Mouse (Mus musculus): Measurements from ENCODE around the gene Sept11. TPM values are rescaled to one million over a fixed set of nuclear protein-coding genes. Genes with fewer than 3 reads are reported as not detected.

Gene Sept11
- total RNA-seq, 2 experiments from 2014 or later = 107 to 115 TPM

DNA sequence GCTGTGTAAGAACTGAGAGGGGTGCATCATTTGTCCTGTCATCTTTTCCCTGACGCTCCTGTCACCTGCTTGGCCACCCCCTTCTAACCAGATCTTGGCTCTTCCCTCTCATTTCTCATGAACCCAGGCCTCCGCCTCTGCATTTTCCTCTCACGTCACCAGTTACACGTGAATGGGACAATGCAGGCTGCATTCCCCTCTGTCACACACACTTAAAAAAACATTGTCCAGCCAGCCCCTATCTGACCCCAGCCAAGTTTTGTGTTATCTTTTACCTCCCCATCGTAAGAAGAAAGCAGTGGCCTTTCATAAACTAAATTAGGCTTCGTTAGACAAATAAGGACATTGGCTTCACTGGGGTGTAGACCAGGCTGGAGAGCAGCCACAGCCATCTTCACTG is 79.3 kb downstream of the Sept11 start:
- no peak for TF ChIP-seq CTCF (conservative IDR thresholded peaks at IDR 0.05)
- Histone ChIP-seq H3K4me3 (no peak overlapping the region), H3K27ac (no peak overlapping the region)
- DNase-seq (ENCODE audit: low spot score in 2 of 2) = no peak

DNA sequence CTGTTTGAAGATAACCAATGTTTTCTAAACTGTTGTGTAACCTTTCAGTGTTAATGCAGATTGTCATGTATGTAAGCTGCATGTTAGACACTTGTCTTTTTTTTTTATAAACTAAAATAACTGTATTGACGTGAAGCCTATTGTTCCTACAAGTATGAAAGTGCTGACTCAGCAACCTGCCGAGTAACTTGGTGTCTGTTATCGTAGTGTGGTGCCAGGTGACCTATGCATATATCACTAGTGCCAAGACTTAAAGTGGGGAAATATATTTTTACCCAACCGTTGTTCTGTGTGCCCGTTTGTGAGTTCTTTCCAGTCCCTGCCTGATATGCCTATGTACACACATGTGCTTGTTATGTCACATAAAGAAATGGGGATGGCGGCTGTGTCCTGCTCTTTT is 81.4 kb downstream of the Sept11 start:
- no peak for TF ChIP-seq CTCF (conservative IDR thresholded peaks at IDR 0.05)
- Histone ChIP-seq H3K4me3 (no peak overlapping the region), H3K27ac (no peak overlapping the region)
- no peak for DNase-seq (ENCODE audit: low spot score in 2 of 2)

DNA sequence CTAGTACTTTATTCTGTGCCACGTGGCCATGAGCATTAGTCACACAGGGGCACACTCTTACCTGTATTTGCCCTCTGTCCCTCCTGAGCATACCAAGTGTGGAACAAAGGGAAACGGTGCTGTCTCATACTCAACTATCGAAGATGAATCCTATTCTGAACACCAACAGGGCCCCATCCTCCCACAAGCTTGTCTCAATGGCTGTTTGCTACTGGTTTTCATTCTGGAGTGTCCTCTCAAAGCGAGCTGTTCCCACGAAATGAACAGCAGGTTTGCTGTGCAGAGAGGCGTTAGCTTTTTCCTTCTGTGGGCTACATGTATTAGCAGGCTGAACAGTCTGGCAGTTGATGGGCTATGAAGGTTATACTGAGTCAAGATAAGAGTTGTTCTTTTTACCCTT is 85.4 kb downstream of the Sept11 start:
- no peak for TF ChIP-seq CTCF (conservative IDR thresholded peaks at IDR 0.05)
- peak overlapping the region; percentile 54 for H3K27ac ChIP-seq
- no peak overlapping the region for H3K4me3 ChIP-seq
- peak; percentile 49 to 56 for DNase-seq (ENCODE audit: low spot score in 2 of 2)

DNA sequence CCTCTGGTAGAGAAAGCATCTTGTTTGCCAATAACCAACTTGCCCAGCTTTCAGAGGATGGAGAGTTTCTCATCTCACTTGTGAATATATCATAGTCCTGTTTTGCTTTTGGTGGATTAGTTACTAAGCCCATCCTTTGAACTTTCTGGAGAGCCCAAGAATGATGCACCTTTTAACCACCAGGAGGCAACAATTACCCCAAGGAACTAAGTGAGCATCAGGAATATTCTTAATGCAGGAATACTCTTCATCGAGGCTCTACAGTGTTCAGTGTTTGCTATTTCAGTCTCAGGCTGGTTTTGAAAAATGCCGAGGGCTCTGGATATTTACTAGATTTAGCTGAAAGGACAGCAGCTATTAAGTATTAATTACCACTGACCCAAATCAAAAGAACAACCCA is 87.0 kb downstream of the Sept11 start:
- Histone ChIP-seq H3K4me3 (no peak overlapping the region), H3K27ac (no peak overlapping the region)
- TF ChIP-seq CTCF (conservative IDR thresholded peaks at IDR 0.05) = peak; percentile 77
- no peak for DNase-seq (ENCODE audit: low spot score in 2 of 2)

DNA sequence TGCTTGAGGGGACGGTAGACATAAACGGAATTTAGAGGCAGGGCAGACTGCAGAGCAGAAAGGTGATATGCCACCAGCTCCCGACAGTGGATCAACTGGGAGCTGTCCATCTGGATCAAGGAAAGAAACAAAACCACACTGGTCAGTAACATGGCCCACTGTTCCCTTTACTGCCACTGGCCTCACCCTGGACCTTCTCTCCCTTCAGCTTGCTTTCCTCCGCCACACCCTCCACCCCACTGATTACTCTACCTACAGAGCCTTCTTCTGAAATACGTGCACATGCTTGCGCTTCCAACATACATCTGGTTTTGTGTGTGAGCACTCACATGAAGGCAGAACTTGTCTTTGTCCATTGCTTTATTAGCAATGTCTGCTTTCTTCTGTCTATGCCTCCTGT is 90.1 kb downstream of the Sept11 start:
- no peak for DNase-seq (ENCODE audit: low spot score in 2 of 2)
- no peak for TF ChIP-seq CTCF (conservative IDR thresholded peaks at IDR 0.05)
- Histone ChIP-seq H3K4me3 (no peak overlapping the region), H3K27ac (no peak overlapping the region)

DNA sequence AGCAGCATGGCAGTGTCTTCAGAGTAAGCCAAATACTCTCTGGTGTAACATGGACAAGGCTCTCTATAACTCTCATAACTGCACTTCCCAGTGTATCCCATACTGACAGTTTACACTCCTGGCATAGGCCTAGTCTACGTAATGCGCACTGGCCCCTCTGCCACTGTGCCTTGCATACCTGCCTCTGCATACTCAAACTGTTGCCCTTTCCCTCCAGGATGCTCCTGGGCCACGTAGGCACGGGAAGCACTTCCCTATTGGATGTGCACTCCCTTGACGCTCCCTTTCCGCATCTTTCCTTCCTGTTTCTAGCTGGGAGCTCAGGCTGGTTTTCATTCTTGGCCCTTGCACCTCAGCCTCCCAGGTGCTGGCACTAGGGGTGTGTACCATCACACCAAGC is 91.3 kb downstream of the Sept11 start:
- TF ChIP-seq CTCF (conservative IDR thresholded peaks at IDR 0.05) = no peak
- no peak overlapping the region for H3K4me3 ChIP-seq
- H3K27ac ChIP-seq = no peak overlapping the region
- no peak for DNase-seq (ENCODE audit: low spot score in 2 of 2)

DNA sequence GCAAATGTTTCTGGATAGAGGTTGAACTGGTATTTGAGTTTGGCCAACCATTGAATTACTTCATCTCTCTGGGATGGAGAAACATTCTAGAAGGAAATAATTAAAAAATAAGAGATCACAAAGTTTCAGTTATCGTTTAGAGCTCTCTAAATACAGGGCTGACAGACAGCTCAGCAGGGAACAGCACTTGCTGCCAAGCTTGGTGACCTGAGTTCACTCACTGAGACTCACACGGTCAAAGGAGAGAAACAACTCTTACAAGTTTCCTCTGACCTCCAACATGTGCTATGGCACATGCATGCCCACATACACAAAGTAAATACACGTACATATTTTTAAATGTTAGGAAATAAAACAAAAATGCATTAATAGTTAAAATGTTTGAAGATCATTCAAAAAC is 96.4 kb downstream of the Sept11 start:
- no peak overlapping the region for H3K27ac ChIP-seq
- no peak for TF ChIP-seq CTCF (conservative IDR thresholded peaks at IDR 0.05)
- no peak for DNase-seq (ENCODE audit: low spot score in 2 of 2)

DNA sequence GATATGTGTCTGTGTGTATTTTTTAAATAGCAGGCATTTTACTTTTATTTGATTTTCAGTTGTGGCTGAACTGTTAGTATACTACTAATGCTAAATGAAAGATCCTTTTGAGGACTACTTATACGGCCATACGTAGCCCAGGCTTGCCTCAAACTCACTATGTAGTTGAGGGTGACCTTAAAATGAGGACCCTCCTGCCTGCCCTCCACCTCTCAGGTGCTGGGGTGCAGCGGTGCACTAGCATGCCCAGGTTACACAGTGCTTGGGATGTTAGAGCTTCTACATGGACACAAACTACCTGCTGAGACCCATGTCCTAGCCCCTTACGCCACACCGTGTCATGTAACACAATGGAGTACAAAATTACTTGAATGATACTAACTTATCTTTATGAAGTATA is 97.2 kb downstream of the Sept11 start:
- DNase-seq (ENCODE audit: low spot score in 2 of 2) = no peak
- Histone ChIP-seq H3K4me3 (no peak overlapping the region), H3K27ac (no peak overlapping the region)
- TF ChIP-seq CTCF (conservative IDR thresholded peaks at IDR 0.05) = no peak

More for the DNA sequence above, 96.4 kb downstream of the Sept11 start:
- H3K4me3 ChIP-seq = no peak overlapping the region

DNA sequence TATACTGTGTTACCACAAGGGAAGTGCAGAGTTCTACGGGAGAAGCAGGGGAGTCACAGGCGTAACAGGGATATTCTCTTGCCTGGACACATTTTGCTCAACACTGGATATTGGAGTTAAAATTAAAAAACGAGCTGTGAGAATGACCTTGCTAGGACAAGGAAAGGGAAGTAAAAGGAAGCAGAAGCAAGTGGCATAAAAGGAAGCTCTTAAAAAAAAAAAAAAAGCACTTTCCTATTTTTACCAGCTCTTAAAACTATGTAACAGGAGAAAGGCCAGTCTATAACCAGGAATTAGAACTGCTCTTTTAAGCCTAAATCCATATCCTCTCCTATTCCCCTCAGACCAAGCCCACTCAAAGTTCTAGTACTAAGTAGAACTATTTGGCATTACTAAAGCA is 105.0 kb downstream of the Sept11 start:
- no peak for TF ChIP-seq CTCF (conservative IDR thresholded peaks at IDR 0.05)
- Histone ChIP-seq H3K27ac (no peak overlapping the region), H3K4me3 (no peak overlapping the region)
- DNase-seq (ENCODE audit: low spot score in 2 of 2) = no peak

DNA sequence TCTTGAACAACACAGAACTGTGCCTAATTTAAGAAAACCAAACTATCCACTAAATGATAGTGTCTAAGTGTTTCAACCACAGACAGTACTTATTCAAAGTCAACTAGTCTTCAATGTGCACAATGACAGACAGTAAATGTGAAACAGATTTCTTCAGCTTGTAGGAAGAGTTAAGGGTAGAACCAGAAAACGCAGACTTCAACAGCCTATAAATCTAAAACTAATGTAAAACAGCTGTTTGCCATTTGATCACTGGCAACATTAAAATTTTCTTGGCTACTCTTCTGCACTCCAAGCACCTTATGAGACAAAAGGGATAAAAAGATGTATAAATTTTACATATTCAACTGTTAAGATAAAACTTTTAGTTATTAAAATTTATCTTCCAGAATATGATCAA is 107.9 kb downstream of the Sept11 start:
- TF ChIP-seq CTCF (conservative IDR thresholded peaks at IDR 0.05) = no peak
- DNase-seq (ENCODE audit: low spot score in 2 of 2) = no peak
- Histone ChIP-seq H3K4me3 (no peak overlapping the region), H3K27ac (no peak overlapping the region)

DNA sequence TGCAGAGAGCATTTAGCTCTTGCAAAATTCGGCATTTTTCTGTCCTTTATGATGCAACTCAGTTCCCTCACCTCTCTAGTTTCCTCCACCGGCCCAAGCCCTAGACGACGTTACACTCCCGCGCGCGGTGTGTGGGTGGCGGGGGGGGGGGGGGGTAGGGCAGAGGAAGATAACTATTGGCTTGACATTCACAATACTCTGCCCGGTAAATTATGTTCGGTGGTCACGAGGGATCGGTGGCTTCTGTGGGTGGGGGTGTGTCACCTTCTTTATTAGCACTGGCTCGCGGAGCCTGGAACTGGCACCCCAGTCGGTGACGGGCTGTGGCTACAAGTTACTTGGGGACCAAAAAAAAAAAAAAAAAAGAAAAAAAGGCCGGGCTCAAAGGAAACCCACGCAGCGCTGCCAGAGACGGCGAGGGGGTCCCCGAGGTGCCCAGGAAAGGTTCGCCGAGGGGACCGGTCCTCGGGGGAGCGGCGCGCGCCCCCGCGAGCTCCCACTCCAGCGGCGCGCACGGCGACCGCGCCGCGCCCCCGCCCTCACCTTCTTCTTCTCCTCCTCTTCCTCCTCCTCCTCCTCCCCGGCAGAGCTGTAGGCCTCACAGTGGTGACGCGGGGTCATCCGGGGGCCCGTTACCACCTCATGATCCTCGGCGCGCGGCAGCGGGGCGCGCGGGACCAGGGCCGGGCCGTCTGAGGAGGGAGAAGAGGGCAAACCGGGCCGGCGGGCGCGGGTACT is 112.3 kb downstream of the Sept11 start:
- no peak for TF ChIP-seq CTCF (conservative IDR thresholded peaks at IDR 0.05)
- peak; percentile 29 to 48 for DNase-seq (ENCODE audit: low spot score in 2 of 2)
- Histone ChIP-seq H3K4me3 (peak overlapping the region; percentile 76), H3K27ac (peak overlapping the region; percentile 96)

DNA sequence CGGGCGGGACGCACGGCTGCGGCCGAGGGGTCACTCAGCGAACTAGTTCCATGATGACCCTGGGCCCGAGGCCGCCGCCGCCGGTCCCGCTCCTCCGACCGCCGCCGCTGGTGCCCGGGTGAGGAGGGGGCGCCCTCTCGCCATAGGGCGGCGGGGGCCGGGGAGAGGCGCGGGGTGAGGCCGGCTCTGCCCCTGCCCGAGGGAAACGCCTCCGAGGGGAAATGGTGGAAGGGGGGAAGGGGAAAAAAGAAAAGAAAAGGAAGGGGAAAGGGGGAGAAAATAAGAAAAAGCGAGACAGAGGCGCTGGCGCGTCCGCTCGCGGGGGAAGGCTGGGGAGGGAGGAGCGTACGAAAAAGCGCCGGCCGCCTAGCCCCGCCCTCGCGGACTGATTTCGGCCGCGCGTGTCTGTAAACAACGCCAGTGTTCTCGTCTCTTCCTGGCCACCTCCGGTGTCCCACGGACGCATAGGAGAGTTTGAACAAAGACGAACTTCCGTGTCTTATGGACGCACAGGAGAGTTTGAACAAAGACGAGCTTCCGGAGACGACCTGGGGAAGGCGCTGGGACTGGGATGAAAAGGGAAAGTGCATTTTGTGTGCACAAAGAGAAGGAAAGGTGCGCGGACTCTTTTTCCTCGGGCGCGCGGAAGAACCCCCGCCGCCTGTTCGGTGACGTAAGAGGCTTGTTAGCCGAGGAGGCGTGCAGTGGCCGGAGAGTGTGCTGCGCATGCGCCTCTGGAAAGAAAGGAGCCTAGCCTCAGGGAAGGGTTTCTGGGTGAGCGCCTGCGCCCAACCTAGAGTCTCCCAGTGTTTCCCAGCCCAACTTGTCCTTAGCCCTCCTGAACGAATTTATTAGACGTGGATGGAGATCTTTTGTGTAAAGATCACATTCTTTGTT is 113.1 kb downstream of the Sept11 start, which contains the start of the genes Ccni and 2010109A12Rik:
Gene Ccni, minus strand, starts transcription at position 387 of the 897 bp plus-strand sequence.
Gene 2010109A12Rik, plus strand, starts transcription at position 410 of the 897 bp plus-strand sequence.
- peak within 1 kb of the TSS; percentile 96 for H3K27ac ChIP-seq
- H3K4me3 ChIP-seq = peak within 1 kb of the TSS; percentile 76
- DNase-seq (ENCODE audit: low spot score in 2 of 2) = peak; percentile 93 to 95
- no peak for TF ChIP-seq CTCF (conservative IDR thresholded peaks at IDR 0.05)

DNA sequence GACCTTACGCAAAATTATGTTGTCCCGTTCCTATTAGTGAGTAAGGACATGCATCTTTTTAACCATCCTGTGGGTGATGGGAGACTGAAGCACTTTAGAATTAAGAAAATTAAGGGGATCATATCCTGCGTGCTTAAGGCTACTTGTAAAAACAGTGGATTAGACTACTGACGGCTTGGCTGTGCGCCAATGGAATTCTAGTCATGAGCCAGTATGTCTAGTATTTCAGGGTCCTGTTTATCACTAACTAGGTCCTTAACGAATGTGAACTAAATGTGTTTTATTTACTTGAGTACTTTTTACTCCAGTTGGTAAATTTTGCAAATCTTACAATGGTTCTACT is 113.7 kb downstream of the Sept11 start:
- H3K4me3 ChIP-seq = peak overlapping the region; percentile 76
- no peak for TF ChIP-seq CTCF (conservative IDR thresholded peaks at IDR 0.05)
- H3K27ac ChIP-seq = peak overlapping the region; percentile 96
- peak in 1 of 2 experiments; percentile 22 for DNase-seq (ENCODE audit: low spot score in 2 of 2)
